Mouse (Mus musculus): ENCODE data around the gene Engase.

- no peak for TF ChIP-seq MYOG (IDR thresholded peaks at IDR 0.05; ENCODE audit: control insufficient read depth in 1 of 3, insufficient read depth in 1 of 3, insufficient read length in 2 of 3, low read depth in 2 of 3)
- no peak for TF ChIP-seq E2F4 (IDR thresholded peaks at IDR 0.05; ENCODE audit: insufficient read depth)
- TF ChIP-seq POLR2A (IDR thresholded peaks at IDR 0.05; ENCODE audit: insufficient read length, low read depth): no peak
- TF ChIP-seq CEBPB (IDR thresholded peaks at IDR 0.05; ENCODE audit: insufficient read depth, poor library complexity, severe bottlenecking): no peak
- TF ChIP-seq TCF12 (IDR thresholded peaks at IDR 0.05; ENCODE audit: insufficient read depth, poor library complexity, severe bottlenecking): no peak
- no peak for TF ChIP-seq USF1 (IDR thresholded peaks at IDR 0.05; ENCODE audit: low read depth)
- no peak for TF ChIP-seq MAX (IDR thresholded peaks at IDR 0.05; ENCODE audit: low read depth)
- TF ChIP-seq TCF3 (IDR thresholded peaks at IDR 0.05; ENCODE audit: insufficient read length, low read depth): no peak
- TF ChIP-seq POLR2AphosphoS2 (IDR thresholded peaks at IDR 0.05; ENCODE audit: insufficient read length, low read depth): no peak
- no peak for TF ChIP-seq MYOD1 (IDR thresholded peaks at IDR 0.05; ENCODE audit: control insufficient read depth in 1 of 3, insufficient read length in 2 of 3, low read depth in 2 of 3)
Measured at GRCm38 (mm10) chr11:118427986-118428385, 48.6 kb upstream of the Engase start, which contains the start of gene C1qtnf1.

Data from myocyte (in vitro differentiated cells).